Mouse (Mus musculus) MEL (cell line): ENCODE data around the gene Pycard.

Source experiments
- CHD2 ChIP-seq: IDR thresholded peaks from 2 replicates; pipeline ENCODE4 v1.6.1; 2011; ENCODE audit warnings: low read length, improper control_type of control experiment
- CTCF ChIP-seq, 3 experiments: IDR thresholded peaks in 2 of 3; conservative IDR thresholded peaks in 1 of 3; 2 replicates each; pipeline ENCODE4 v1.5.1; 2011 to 2012; ENCODE audit warnings: low read length in 3 of 3, low read depth in 2 of 3, mild to moderate bottlenecking in 2 of 3, improper control_type of control experiment in 1 of 3, inconsistent platforms in 1 of 3, mixed read lengths in 1 of 3, moderate library complexity in 1 of 3; ENCODE audit not compliant: control insufficient read depth in 1 of 3, insufficient read depth in 1 of 3, poor library complexity in 1 of 3, severe bottlenecking in 1 of 3
- EP300 ChIP-seq, 2 experiments: IDR thresholded peaks; 2 replicates each; pipeline ENCODE4 v1.6.1; 2011; ENCODE audit warnings: improper control_type of control experiment in 2 of 2, low read length in 2 of 2, low read depth in 1 of 2, mild to moderate bottlenecking in 1 of 2
- GABPA ChIP-seq: IDR thresholded peaks from 2 replicates; pipeline ENCODE4 v1.6.1; 2012; ENCODE audit warnings: low read depth, mild to moderate bottlenecking, inconsistent platforms, low read length, improper control_type of control experiment, moderate library complexity
- GATA1 ChIP-seq: IDR thresholded peaks from 2 replicates; pipeline ENCODE4 v1.6.1; 2011; ENCODE audit warnings: low read depth, low read length, improper control_type of control experiment
- MAFK ChIP-seq: IDR thresholded peaks from 2 replicates; pipeline ENCODE4 v1.6.1; 2011; ENCODE audit warnings: low read depth, mild to moderate bottlenecking, low read length, improper control_type of control experiment, borderline replicate concordance
- MEF2A ChIP-seq: IDR thresholded peaks from 2 replicates; pipeline ENCODE4 v1.6.1; 2014; ENCODE audit warnings: low read depth, mild to moderate bottlenecking, inconsistent platforms, low read length, improper control_type of control experiment; ENCODE audit not compliant: poor library complexity, insufficient replicate concordance, severe bottlenecking; ENCODE audit errors: extremely low read depth
- POLR2A ChIP-seq, 2 experiments: IDR thresholded peaks; 2 replicates each; pipeline ENCODE4 v1.6.1; 2011 to 2012; ENCODE audit warnings: low read length in 2 of 2, mild to moderate bottlenecking in 2 of 2, control low read depth in 1 of 2, improper control_type of control experiment in 1 of 2, low read depth in 1 of 2, moderate library complexity in 1 of 2; ENCODE audit not compliant: control insufficient read depth in 1 of 2, insufficient read depth in 1 of 2, poor library complexity in 1 of 2
- USF2 ChIP-seq, 2 experiments: IDR thresholded peaks; 2 replicates each; pipeline ENCODE4 v1.6.1; 2011 to 2012; ENCODE audit warnings: improper control_type of control experiment in 2 of 2, low read length in 2 of 2, borderline replicate concordance in 1 of 2, inconsistent platforms in 1 of 2, low read depth in 1 of 2, mild to moderate bottlenecking in 1 of 2; ENCODE audit not compliant: insufficient read depth in 1 of 2

DNA sequence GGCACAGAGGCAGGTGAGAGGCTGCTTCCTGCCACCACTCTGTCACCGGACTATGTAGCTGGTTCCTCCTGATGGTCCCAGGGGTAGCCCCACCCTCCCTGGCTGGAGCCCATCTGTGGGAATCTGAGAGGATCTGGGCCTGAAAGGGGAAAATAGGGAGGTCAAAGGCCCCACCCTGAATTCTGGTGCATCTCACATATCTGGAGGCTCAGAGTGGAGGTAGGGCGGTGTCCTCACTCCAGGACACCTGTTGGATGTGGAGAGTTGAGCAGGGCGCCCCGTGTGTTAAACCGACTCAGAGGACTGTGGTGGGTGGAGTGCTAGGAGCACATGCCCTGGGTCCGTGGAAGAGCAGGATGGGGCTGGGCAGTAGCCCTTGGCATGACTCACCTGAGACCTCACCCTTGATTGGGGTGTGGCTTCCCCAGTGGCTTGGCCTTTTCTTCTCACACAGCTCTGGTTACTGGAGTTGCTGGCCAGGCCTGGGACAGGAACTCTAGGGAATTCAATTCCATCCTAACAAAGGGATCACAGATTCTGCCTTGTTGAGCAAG lies 47.1 kb downstream of the Pycard start, which contains the start of gene Prss36:
- TF ChIP-seq CTCF (IDR thresholded peaks at IDR 0.05 in 2 of 3, conservative IDR thresholded peaks at IDR 0.05 in 1 of 3; ENCODE audit: control insufficient read depth in 1 of 3, insufficient read depth in 1 of 3, low read depth in 2 of 3, low read length in 3 of 3, poor library complexity in 1 of 3, severe bottlenecking in 1 of 3) (no peak), POLR2A (IDR thresholded peaks at IDR 0.05; ENCODE audit: control insufficient read depth in 1 of 2, insufficient read depth in 1 of 2, low read depth in 1 of 2, low read length in 2 of 2, poor library complexity in 1 of 2) (no peak), MEF2A (no peak), EP300 (IDR thresholded peaks at IDR 0.05; ENCODE audit: low read depth in 1 of 2, low read length in 2 of 2) (no peak), GABPA (no peak), CHD2 (no peak), USF2 (IDR thresholded peaks at IDR 0.05; ENCODE audit: borderline replicate concordance in 1 of 2, insufficient read depth in 1 of 2, low read depth in 1 of 2, low read length in 2 of 2) (no peak), GATA1 (no peak), MAFK (no peak)
